Mouse (Mus musculus) heart, postnatal 36 days (tissue): ENCODE measurements at regions not wholly inside any gene's neighbourhood (a gene's known extent, or its start where the extent isn't known, plus 50 kb on each side); places are given as distances from the start of the nearest gene placed in this dataset.

ENCODE experiments used
- DNase-seq, 2 experiments: peaks; one replicate each; pipeline ENCODE4 v3.0.0; 2021 to 2022
- intact Hi-C: fragments of 180-260 bp; cut with DNase I; formaldehyde crosslinking; loops from one replicate; pipeline ENCODE4 v1.15.1; 2025

DNA sequence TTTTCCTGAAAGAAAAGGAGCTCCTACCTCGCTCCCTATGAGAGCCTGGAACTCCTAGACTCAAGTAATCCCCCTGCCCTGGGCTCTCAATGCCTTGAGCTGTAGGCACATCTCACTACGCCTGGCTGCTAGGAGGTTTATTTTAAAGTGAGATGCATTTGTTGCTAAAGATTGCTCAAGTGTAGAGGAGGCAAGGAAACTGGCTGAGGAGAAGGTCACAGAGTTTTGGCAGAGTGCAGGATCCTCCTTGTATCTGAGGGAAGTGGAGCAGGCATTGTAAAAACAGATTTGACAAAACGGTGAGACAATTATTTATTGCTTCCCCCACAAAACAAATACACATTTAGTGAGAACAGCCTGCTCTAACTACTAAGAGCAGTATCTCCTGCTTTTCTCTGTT, 228.7 kb downstream of the Gm5426 start:
- intact Hi-C loops, result no loop called here
- DNase-seq, result no peak

DNA sequence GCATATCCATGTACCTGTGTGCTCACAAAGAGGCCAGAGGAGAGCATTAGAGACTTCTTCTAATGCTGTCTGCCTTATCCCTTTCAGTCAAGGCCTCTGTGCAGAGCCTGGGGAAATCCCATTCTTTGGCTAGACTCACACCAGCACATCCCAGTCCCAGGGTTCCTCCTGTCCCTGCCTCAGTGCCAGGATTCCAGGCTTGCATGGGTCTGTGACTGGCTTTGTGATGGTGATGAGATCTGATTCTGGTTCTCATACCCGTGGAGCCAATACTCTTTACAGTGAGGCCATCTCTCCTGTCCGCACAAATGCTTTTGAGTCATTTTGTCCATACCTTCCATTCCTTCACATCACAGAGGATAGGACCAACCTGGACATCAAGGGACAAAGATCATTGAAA, 230.5 kb downstream of the Gm5426 start:
- DNase-seq, result no peak

DNA sequence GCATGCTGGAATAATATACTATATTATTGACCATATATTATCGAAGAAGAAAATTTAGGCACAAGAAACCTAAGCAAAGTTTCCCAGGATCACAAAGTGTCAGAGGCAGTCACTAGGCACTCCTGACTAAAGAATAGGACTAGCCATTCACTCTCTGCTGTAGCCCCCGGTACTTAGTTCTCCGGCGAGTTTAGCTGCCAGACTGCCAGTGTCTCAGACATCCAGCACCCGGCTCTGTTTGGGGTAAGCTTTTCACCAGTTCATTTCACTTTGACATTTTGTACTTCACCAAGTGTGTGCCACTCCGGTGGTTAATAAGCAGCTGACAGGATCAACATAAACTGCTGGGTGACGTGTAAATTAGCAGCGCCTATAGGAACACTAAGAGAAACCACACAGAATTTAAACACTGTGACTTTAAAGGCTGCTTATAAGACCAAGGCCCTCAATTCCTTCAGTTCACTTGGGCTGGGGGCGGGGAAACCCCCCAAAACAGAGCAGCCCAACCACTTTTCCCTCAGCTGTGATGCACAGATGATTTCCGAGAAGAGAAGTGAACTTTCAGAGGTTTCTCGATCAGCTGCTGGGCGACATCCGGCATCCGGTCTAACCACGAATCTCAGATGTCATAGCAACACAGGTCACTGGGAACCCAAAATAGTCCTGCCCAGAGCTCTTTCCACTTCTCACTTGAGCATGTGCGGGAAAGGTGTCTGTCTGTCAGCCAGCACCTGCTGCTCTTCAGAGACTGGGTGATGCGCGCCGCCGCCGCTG, 234.3 kb downstream of the Gm5426 start:
- peak in 1 of 2 experiments; percentile 15 for DNase-seq
- intact Hi-C loops, result no loop called here

More for the DNA sequence above, 230.5 kb downstream of the Gm5426 start:
- intact Hi-C loops, result no loop called here

DNA sequence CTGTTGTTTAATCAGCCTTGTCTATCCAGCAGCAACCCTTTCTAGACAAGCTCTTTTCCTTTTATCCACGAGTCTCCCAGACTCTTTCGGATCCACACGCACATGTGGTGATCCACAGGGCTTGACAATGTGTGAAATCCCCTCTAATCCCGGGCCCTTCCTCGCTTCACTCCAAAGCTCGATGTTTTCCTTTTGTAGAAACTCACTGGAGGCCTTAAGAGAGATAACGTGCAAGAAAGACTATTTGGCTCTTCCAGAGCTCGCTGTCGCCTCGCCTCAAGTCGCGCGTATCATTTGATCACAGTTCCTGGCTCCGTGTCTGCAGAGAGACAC, 234.9 kb downstream of the Gm5426 start:
- intact Hi-C loops, result no loop called here
- no peak for DNase-seq

DNA sequence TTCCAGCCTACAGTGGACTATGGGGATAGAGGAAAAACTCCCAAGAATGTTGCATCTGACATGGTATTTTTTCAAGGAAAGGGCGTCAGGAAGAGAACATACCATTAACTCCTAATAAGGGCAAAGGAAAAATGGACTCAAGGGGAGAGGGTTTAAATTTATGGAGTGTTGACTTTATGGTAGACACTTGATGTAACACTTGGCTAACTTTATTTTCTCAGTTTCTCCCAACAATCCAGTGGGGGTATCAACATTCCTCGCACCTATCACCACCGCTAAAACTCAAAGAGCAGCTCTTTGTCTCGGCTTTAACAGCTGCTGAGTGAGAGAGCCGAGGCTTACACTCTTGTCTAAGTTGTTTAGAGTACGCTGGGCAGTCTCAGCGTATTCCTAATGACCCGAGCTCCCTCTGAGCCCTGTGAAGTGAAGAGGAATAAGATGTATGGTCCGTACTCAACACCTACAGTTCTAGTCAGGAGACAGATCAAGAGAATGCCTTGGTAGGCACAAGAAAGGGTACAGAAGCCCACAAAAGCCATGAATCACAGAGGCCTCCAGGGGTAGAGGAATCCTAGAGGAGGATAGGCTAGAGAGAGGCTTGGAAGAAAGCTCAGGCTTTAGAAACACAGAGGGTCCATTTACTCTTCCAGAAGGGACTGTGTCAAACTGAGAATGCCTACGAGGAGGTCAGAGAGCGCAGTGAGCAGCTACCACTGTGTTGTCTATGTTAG, 236.4 kb downstream of the Gm5426 start:
- DNase-seq, result no peak
- intact Hi-C loops, result no loop called here

DNA sequence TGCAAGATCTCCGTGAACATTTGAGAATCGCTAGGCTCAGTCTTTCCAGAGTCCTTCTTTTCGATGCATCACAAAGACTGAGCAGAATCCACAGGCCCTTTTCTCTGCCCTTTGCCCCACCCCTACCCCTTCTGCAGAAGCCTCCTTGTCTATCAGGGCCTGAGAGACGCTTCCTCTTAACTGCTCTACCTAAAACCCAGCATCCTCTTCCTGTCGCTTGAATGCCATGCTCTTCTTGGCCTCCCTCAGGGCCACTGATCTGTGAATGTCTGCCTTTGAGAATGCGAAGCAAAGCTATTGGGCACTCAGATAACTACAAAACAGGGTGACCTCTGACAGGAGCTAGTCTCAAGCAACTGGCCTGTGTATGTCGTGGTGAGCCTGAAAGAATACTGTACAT, 237.1 kb downstream of the Gm5426 start:
- DNase-seq, result peak in 1 of 2 experiments; percentile 8
- intact Hi-C loops, result no loop called here

DNA sequence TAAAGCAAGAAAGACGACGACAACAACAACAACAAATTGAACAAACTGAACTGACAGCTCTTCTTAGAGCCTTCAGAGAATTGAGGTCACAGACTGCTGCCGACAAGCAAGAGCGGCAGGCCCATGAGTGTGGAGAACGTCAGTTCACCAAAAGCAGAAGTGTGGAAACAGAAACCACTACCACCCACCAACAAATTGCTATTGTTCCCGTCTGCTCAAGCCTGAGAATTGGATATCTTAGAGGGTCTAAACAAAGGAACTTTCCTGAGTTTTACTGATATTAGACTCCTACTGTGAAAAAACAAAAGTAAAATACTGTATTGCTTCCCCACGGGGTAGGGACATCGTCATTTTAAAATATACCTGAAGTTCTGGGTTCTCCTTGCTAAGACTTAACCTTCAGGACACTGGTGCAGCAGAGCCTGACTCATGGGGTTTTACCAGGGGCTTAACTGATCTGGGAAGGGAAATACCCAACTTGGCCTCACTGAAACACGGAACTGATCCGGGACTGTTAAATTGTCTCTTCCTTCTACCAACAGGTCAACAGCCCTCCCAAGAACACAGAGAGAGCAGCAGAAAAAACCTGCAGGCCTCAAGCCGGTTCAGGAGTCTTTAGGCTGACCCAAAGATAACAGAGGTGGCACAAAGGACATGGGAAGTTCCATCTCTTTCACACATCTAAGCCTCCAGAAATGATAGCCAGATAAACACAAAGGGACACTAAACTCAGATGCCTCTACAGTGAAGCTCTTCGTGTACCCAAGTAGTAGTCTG, 238.1 kb downstream of the Gm5426 start:
- intact Hi-C loops, result no loop called here
- no peak for DNase-seq

DNA sequence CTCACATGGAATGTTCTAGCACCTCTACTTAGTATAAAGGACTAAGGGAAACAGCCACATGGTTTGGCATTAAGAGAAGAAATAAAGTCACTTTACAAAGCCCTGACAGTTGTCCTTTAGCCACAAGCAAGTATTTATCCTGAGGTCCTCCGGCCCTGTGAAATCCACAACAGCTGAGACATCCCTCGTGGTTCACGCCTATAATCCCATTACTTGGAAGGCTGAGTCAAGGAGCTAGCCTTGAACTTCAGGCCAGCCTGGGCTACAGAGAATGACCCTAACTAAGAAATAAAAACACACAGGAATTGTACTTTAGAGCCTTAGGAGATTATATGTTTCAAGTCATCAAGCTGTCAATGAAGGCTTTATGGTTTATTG, 238.7 kb downstream of the Gm5426 start:
- no peak for DNase-seq

DNA sequence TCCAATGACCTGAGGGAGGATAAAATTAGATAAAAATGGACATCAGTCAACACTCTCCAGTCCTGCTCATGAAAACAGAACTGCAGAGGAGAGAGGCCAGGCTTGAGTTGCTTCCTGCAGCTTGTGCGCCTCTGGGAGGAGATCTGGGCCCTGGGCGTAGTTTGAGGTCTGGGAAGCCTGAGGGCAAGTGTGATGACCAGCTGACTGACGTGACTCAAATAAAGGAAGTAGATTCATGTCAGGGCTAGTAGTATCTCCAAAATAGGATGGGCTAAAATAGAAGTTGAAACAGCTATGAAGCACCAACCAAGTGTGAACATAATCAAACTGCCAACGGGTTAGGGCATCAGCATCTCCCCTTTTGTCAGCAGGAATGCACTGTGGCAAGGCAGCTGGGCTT, 239.3 kb upstream of the Btg1 start:
- peak in 1 of 2 experiments; percentile 17 for DNase-seq
- intact Hi-C loops, result no loop called here

More for the DNA sequence above, 238.7 kb downstream of the Gm5426 start:
- intact Hi-C loops, result no loop called here

DNA sequence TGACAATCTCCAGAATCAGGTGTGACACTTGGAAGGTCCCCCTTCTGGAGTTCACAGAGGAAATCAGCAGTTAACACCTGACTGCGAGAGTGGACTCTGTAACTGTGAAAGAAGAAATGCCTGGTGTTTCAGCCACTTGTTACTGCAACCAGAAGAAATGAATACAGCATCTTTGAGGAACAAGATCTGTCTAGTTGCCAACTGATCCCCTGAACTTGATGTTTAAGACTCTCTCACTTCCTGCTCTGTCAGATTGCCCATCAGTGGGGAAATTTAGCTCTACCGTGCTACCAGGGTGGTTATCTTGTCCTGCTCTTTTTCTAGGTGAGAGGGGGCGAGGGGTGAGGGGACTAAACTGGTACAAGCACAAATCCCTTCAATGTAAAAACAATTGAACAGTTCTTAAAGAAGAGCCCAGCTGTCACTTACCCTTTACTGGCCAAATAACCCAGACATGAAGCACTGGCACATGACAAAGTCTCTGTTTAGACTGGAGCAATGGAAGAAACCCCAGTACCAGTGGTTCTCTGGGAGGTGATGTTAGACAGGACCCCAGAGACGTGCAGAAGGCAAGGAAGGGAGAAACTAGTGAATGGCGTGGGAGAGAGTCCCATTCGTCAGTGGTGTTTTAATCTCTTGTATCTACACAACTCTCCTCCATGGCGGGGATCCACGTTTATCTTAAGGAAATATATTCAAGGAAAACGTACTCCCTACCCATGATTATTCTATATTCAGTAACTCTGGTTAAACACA, 237.6 kb upstream of the Btg1 start:
- no peak for DNase-seq

DNA sequence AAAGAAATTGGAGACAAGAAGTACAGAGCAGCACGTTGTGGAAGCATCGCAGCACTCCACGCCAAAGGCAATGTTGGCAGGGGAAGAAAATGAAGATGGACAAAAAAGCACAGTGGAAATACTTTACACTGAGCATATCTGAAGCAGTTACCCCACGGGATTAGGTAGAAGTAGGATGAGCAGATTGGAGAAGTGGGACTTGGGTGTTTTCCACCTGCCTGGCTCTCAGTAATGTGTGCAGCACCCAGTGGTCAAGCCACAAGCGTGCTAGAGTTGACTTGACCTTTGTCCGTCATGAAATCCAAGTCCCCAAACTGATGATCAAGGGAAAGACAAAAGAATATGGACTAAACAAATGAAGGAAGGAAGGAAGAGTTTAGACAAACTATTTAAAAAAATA, 235.1 kb upstream of the Btg1 start:
- no peak for DNase-seq
- intact Hi-C loops, result no loop called here

More for the DNA sequence above, 237.6 kb upstream of the Btg1 start:
- intact Hi-C loops, result no loop called here

DNA sequence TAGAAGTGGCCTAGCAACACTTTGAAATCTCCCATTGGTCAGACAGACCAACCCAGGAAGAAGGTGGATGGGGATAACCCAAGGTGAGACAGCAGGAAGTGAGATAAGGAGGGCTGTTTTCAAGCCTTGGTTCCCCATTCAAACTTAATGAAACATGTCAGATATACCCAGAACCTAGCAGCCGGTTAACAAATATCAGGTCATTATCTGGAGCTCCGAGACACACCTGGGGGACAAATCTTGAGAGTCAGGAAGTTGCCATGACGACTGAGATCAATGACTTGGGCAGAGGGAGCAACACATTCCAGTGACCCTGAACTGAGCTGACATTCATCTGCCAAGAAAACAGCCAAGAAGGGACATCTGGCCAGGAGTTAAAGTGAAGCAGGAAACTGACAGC, 225.1 kb upstream of the Btg1 start:
- intact Hi-C loops, result no loop called here
- no peak for DNase-seq

DNA sequence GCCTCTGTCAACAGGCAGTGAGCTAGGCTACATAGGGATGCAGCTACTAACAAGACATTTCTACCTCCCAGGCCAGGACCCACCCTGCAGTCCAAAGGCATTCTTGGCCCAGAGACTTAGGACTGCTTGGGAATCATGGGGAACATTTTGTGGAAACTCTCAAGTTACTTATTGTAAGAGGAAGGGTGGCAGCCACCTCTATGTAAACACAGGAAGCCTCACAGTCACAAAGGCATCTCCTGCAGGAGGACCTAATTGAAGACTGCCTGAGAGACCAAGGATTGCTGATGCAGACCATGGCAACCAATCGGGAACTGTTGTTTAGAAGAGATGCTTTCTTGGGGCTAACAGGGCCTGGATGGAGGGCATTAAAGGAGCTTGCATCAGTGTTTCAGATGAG, 224.0 kb upstream of the Btg1 start:
- intact Hi-C loops, result no loop called here
- DNase-seq, result no peak

DNA sequence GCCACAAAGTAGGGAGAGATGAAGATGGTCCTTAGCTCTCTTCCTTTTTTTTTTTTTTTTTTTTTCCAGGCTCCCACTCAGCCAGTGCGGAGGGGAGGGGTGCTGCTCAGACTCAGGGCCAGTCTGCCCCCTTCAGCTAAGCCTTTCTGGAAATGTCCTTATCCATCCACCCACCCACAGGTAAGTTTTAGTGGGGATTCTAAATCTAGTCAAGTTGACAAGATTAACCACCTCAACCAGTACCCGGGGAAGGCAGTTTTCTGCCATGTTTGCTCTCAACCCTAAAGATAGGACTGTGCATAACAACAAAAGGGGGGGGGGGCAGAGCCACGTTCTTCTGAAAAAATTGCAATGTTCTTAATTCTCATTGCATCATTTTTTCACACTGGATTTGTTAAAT, 222.6 kb upstream of the Btg1 start:
- no peak for DNase-seq
- intact Hi-C loops, result no loop called here

DNA sequence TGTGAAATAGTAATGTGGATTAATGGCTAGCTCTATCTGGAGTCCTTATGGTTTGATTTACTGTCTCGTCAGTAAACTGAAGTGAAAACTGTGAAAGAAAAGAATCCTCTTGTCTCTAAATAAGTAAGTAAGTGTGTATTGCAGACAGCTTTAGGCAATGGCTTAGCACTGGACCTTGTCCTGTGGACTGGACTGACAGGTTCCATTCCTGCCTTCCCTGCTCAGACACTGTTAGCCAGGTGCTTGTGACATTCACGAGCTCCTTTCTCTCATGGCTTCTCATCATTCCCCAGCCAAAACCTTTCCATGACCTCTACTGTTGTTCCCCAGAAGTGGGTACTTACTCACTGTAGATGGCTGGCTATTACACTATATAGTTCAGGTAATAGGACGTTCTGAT, 221.8 kb upstream of the Btg1 start:
- no peak for DNase-seq
- intact Hi-C loops, result no loop called here

DNA sequence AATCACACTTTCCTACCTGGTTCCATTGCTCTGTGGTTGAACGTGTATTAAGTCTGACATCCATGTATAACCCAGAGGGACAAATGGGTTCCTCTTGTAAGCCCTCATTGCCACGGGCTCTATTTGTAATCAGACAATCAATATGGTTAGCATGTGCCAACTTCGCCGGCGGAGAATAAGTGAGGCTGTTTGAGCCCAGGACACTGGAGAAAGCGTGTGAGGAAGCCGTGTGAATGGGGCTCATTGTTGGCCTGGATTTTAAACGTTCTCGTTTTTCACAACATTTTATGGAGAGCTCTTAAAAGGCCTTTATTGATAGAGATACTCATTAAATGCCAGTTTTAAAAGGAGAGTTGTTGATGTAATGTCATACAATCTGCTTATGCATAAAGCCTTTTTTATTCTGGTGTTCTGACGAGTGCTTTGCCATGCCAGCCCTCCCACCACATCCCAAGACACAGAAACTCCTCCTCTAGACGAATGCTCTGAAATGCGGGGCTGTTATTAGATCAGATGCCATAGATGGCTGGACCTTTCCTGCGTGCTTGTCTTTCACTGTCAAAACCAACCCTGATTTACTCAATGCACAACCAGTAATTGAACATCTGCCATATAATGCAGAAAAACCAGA, 218.8 kb upstream of the Btg1 start:
- no peak for DNase-seq
- intact Hi-C loops, result no loop called here

DNA sequence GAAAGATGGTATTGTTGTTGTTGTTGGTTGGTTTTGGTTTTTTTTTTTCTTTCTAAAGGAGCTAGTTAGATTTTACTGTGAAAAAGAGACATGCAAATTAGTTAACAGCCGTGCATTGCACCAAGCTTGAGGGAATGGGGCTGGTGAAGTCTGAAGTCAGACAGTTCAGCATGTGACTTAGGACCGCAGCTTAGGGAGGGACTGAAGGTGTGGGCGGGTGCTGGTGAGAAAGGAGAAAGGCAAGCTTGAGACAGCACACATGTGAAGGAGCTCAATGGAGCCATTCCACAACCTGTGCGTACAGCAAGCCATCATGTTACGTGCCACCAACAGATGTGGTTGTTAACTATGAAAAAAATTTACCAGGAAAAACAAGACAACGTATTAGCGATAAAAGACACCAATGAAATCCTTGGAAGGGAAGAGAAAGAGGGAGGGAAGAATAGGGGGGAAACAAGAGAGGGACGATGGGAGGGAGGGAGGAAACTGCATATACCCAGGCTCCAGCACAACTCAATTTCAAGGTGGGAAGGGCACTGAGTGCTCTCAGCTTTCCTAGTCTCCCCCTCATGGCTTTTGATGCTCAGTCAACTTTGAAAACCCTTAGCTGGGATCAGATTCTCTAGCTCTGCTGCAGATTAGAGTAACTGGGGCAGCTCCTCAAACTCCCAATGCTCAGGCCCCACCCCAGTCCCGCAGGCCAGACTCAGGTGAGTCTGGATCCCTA, 218.1 kb upstream of the Btg1 start:
- intact Hi-C loops, result no loop called here
- no peak for DNase-seq

DNA sequence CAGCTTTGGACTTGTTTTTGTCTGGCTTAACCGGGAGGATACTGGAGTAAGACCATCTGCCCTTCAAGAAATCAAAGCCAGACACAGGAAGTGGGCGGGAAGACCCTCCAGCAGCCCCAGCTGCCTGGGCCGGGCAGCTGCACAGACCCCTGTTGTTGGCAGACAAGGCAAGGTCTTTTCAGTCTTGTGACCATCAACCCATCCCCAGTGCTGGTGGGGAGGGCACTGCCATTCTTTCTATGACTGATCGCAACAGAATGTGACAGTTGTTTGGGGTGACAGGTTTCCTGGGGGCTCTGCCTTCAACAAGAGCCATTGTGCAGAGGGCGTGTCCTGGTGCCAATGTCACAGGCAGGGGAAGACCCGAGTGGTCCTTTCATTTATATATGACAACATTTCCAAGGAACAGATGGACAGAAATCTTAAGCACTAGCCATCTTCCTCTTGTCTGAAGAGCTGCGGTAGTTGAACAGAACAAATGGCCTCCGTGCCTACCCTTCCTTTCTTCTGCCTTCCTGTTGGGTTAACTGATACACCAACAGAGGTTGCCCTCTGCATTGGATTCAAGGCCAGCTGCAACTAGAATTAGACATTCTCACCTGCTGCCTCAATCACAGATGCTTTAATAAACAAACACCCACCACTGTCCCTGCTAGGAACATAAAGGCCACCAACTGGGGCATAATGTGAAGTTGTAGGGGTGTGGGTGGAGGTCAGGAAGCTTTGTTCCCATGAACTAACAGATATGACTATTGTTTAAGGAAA, 217.0 kb upstream of the Btg1 start:
- intact Hi-C loops, result no loop called here

DNA sequence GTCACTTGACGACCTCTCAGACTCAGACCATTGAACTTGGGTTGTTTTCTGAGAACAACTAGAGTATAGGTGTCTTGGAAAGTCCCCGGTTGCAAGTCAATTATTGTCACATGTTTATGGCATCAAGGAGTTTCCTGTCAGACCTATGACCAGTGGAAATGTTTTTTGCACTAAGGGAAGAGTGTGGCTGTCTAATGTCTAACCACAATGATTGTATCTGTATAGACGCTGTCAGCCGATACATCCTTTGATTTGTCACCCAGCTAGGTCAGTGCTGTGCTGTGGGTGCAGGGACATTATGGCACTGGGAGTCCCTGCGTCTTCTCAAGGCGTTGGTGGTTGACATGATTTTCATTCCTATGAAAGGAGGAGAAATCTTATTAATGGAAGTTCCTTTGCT, 216.0 kb upstream of the Btg1 start:
- intact Hi-C loops, result no loop called here
- DNase-seq, result no peak

More for the DNA sequence above, 217.0 kb upstream of the Btg1 start:
- DNase-seq, result no peak
